Mouse (Mus musculus) neural tube, embryonic 12.5 days (tissue): Measurements from ENCODE around the gene Gm7173. TPM values are rescaled to one million over a fixed set of nuclear protein-coding genes. Genes with fewer than 3 reads are reported as not detected.

Source experiments
- ATAC-seq: fragments of 200-750 bp; cut with Nextera tagmentation; 2 replicates; pipeline ENCODE4 v1.8.0; 2017; ENCODE audit warnings: low read depth, mild to moderate bottlenecking, moderate TSS enrichment, moderate library complexity; ENCODE audit not compliant: low FRiP score
- H3K27ac ChIP-seq: fragments of 300-500 bp; sonication (generic); 2 replicates; pipeline ENCODE4 v1.5.1; 2016
- H3K27me3 ChIP-seq: fragments of 300-500 bp; sonication (generic); replicated peaks from 2 replicates; pipeline ENCODE4 v1.6.1; 2016; ENCODE audit warnings: mild to moderate bottlenecking
- H3K36me3 ChIP-seq: fragments of 300-500 bp; sonication (generic); 2 replicates; pipeline ENCODE4 v1.6.1; 2016; ENCODE audit warnings: mild to moderate bottlenecking
- H3K4me1 ChIP-seq: fragments of 300-500 bp; sonication (generic); 2 replicates; pipeline ENCODE4 v1.6.1; 2016
- H3K4me2 ChIP-seq: fragments of 300-500 bp; sonication (generic); replicated peaks from 2 replicates; pipeline ENCODE4 v1.6.1; 2016; ENCODE audit warnings: mild to moderate bottlenecking
- H3K4me3 ChIP-seq: fragments of 300-500 bp; sonication (generic); 2 replicates; pipeline ENCODE4 v1.5.1; 2016
- H3K9ac ChIP-seq: fragments of 300-500 bp; sonication (generic); 2 replicates; pipeline ENCODE4 v1.6.1; 2016; ENCODE audit warnings: mild to moderate bottlenecking
- H3K9me3 ChIP-seq: fragments of 300-500 bp; sonication (generic); 2 replicates; pipeline ENCODE4 v1.6.1; 2016; ENCODE audit warnings: mild to moderate bottlenecking
- WGBS: fragments of 180-500 bp; shearing (Covaris S2); methylation state at CpG from one replicate; pipeline ENCODE4 v1.1.7; 2016; 5-methylcytosine and 5-hydroxymethylcytosine counted together
- polyA plus RNA-seq: library from polyadenylated mRNA; unstranded; fragments of >200 nt; fragmentation: Nextera tagmentation; extraction: Ambion mirVana; gene quantifications from 2 replicates; pipeline ENCODE4 v1.2.1, GENCODE M21; 2016

The Gm7173 gene
- polyA plus RNA-seq, result 0.36 and 0.76 TPM in 2 replicates

GRCm38 (mm10) chrX:79516977-79517645 lies at the start of gene Gm7173:
Gene Gm7173, minus strand, starts transcription at chrX:79517285.
- no peaks in the 10 kb centered on the region for H3K36me3 ChIP-seq
- peak; percentile 87 for ATAC-seq
- WGBS, result 25% methylated on average over 23 of the region's 23 CpGs
- peak within 1 kb of the TSS; percentile 53 for H3K4me2 ChIP-seq
- no peaks in the 10 kb centered on the region for H3K9me3 ChIP-seq
- H3K27me3 ChIP-seq, result no peaks in the 10 kb centered on the region
- H3K27ac ChIP-seq, result no peak within 1 kb of the TSS
- H3K4me1 ChIP-seq, result no peaks in the 10 kb centered on the region
- H3K9ac ChIP-seq, result no peak within 1 kb of the TSS
- peak within 1 kb of the TSS; percentile 34 for H3K4me3 ChIP-seq

- H3K36me3 ChIP-seq, result no peaks in the 10 kb centered on the region
- no peaks in the 10 kb centered on the region for H3K9me3 ChIP-seq
- H3K27me3 ChIP-seq, result no peaks in the 10 kb centered on the region
- ATAC-seq, result no peak
- H3K4me3 ChIP-seq, result peak overlapping the region; percentile 34
- 77% methylated on average over 1 of the region's 1 CpGs for WGBS
- H3K4me1 ChIP-seq, result no peaks in the 10 kb centered on the region
- H3K4me2 ChIP-seq, result peak overlapping the region; percentile 53
- no peak overlapping the region for H3K27ac ChIP-seq
- no peak overlapping the region for H3K9ac ChIP-seq
Measured at GRCm38 (mm10) chrX:79517646-79518016, 546 bp upstream of the Gm7173 start.

GRCm38 (mm10) chrX:79316790-79317189 lies 200.3 kb downstream of the Gm7173 start:
- no peak overlapping the region for H3K4me2 ChIP-seq
- no peak for ATAC-seq

More at GRCm38 (mm10) chrX:79316790-79317189, 200.3 kb downstream of the Gm7173 start:
- no peak overlapping the region for H3K4me3 ChIP-seq
- no peak overlapping the region for H3K27ac ChIP-seq
- no peaks in the 10 kb centered on the region for H3K9me3 ChIP-seq
- no peaks in the 10 kb centered on the region for H3K36me3 ChIP-seq
- no peaks in the 10 kb centered on the region for H3K4me1 ChIP-seq
- H3K9ac ChIP-seq, result no peak overlapping the region
- H3K27me3 ChIP-seq, result no peaks in the 10 kb centered on the region

Other genes starting within 250 kb of the Gm7173 start
- gene Mageb16, start 154.2 kb upstream of the Gm7173 start, polyA plus RNA-seq, result 0.20 and 0.26 TPM in 2 replicates